Mouse (Mus musculus): ENCODE data around the gene Tmc1.

Tmc1 gene

DNA sequence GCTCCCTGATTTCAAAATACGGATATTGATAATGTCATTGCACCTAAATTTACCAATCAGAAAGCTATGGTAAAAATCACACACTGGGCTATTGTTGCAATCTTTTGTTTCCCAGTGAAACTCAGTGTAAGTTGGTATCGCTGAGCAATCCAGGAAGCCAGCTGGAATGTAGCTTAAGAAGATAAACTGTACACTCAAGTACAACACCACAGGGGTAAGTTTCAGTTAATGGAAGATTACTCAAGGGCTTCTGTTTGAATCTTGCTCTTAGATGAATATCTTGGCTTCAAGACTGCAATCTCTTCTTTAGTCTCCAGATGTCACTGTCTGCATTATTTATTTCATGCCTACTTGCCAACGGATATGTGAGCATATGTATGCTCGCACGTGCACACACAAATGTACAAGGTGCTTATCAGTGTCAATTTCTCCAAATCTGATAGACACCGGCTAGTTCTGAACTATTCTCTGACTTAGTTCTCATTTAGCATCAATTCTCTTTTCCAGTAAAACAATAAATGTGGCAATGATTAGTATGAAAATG, 156.4 kb downstream of the Tmc1 start:
- DNase-seq, result peak in 1 of 2 experiments; percentile 7

- DNase-seq, result no peak
Observed at GRCm38 (mm10) chr19:20796001-20796400, 158.0 kb downstream of the Tmc1 start.

- no peak for DNase-seq
Observed at GRCm38 (mm10) chr19:20794999-20795398, 159.0 kb downstream of the Tmc1 start.

DNA sequence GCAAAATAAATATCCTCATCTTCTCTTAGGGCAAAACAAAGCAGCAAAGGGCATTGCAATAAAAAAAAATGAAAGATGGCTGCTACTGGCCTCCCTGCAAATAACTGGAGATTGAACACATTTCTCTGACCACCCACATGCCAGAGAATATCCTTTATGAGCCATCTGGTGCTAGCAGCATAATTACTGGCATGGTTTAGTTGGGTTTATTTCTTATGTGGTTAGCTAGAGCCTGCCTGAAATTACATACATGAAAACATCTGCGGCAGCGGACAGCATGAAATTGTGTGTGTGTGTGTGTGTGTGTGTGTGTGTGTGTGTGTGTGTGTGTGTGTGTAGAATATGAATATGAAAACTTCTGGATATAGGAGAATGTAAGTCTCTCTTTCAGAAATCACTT, 161.2 kb downstream of the Tmc1 start:
- no peak for DNase-seq

DNA sequence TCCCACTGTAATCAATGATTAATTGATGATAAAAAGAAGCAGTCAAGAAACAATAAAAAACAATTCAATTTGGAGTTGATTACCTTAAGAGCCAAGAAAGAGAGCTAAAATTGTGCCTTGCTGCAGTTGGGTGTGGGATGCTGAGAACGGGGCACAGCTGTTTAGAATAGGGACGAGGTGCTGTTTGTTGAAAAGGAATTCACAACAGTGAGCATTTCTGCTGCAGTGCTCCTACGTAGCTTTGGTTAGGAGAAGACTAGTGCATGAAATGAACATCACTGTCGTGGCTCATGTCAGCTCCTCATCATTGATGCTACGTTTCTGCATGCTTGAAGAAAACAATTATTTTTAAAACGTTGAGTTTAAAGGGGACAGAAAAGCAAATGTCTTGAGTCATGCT, 166.7 kb downstream of the Tmc1 start:
- DNase-seq, result no peak

DNA sequence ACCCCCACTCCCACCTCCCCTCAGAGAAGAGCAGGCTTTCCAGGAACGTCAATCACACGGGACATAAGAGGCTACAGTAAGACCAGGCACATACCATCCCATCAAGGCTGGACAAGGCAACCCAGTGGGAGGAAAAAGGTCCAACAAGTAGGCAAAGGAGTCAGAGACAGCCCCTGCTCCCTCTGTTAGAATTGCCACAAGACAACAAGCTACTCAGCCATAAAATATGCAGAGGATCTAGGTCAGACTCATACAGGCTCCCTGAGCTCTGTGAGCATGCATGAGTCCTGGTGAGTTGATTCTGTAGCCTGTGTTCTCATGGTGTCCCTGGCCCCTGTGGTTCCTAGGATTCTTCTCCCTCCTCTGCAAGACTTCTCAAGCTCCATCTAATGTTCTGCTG, 178.3 kb downstream of the Tmc1 start:
- no peak for DNase-seq

DNA sequence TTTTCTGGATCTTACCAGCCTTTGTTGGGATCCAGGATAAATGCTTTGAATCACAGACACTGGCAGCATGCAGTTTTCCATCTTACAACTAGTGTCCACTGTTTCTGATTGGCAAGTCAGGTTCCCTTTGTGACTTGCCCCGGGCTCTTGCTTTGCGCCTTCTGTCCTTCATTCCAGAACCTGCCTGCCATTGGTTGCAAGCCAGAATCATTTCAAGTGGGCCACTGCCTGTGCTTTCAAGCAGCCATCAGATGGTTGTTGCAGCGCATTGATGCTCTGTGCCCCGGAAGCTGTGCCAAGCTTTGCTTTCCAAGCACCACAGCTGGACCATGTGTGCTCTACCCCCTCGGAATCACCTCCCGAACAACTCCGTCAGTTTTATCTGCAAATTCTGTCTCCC, 180.1 kb downstream of the Tmc1 start:
- DNase-seq, result peak in 1 of 2 experiments; percentile 2

- peak in 1 of 2 experiments; percentile 5 for DNase-seq
Observed at GRCm38 (mm10) chr19:20764214-20764613, 189.8 kb downstream of the Tmc1 start.

DNA sequence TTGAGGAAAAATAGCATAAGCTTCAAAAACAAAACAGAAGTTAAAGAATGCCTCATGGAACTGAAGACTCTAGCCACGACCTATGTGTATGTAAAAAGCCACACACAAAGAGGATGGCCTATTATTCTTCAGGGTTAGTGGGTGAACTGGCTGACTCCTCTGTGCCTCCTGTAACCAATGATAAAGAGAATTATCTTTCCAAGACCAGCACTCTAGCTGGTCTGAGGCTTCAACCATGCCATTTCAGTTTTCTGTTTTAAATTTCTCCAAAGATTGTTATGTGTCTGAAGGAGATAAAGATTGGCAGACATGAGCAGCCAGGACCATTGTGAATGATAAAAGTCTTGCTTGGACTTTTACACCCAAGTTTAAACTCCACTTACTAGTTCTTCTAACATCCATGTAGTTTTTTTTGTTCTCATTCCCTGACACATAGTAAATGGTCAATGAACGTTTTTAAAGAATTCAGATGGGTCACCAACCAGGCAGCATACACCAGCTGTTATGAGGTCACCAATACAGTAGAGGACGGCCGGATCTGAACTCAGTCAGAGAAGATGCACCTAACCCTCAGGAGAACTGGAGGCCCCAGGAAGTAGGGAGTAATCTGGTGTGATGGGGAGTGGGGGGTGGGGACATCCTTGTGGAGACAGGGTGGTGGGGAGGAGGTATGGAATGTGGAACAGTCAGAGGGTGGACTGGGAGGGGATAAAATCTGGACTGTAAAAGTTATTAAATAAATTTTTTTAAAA, 192.2 kb downstream of the Tmc1 start:
- no peak for DNase-seq

GRCm38 (mm10) chr19:20761119-20761518, 192.9 kb downstream of the Tmc1 start:
- DNase-seq, result no peak

GRCm38 (mm10) chr19:20744630-20745029, 209.4 kb downstream of the Tmc1 start:
- no peak for DNase-seq
